Mouse (Mus musculus) heart, postnatal 0 days (tissue): Measurements from ENCODE around the gene Xab2.

Experiments used
- CTCF ChIP-seq: IDR thresholded peaks from 2 replicates; pipeline ENCODE4 v1.5.1; 2016; ENCODE audit warnings: antibody characterized with exemption, control low read depth, low read depth
- EP300 ChIP-seq: IDR thresholded peaks from 2 replicates; pipeline ENCODE4 v1.6.1; 2016; ENCODE audit warnings: antibody characterized with exemption, low read depth

GRCm38 (mm10) chr8:3656725-3657381 is 35.7 kb upstream of the Xab2 start:
- TF ChIP-seq CTCF (no peak), EP300 (no peak)
